Mouse (Mus musculus) embryonic facial prominence, embryonic 11.5 days (tissue): ENCODE results near the gene Tppp2. TPM values are rescaled to one million over a fixed set of nuclear protein-coding genes. Genes with fewer than 3 reads are reported as not detected.

Experiments
- ATAC-seq: fragments of 200-750 bp; cut with Nextera tagmentation; replicated peaks from 2 replicates; pipeline ENCODE4 v1.8.0; 2017; ENCODE audit warnings: low read depth; ENCODE audit not compliant: insufficient number of reproducible peaks, low FRiP score, low TSS enrichment
- DNase-seq: peaks from one replicate; pipeline ENCODE4 v3.0.0-alpha.2; 2015; ENCODE audit warnings: low spot score
- H3K27ac ChIP-seq: fragments of 300-500 bp; sonication (generic); replicated peaks from 2 replicates; pipeline ENCODE4 v1.5.1; 2014; ENCODE audit warnings: mild to moderate bottlenecking, low read depth, low read length, control low read depth
- H3K27me3 ChIP-seq: fragments of 300-500 bp; sonication (generic); 2 replicates; pipeline ENCODE4 v1.6.1; 2014; ENCODE audit warnings: mild to moderate bottlenecking, low read length, moderate library complexity, mixed read lengths; ENCODE audit not compliant: control insufficient read depth, insufficient read depth
- H3K36me3 ChIP-seq: fragments of 300-500 bp; sonication (generic); replicated peaks from 2 replicates; pipeline ENCODE4 v1.6.1; 2014; ENCODE audit warnings: low read depth, mild to moderate bottlenecking, low read length, moderate library complexity, mixed read lengths; ENCODE audit not compliant: control insufficient read depth, insufficient read depth
- H3K4me1 ChIP-seq: fragments of 300-500 bp; sonication (generic); 2 replicates; pipeline ENCODE4 v1.6.1; 2014; ENCODE audit warnings: low read length, mixed read lengths; ENCODE audit not compliant: control insufficient read depth, insufficient read depth
- H3K4me2 ChIP-seq: fragments of 300-500 bp; sonication (generic); 2 replicates; pipeline ENCODE4 v1.6.1; 2014; ENCODE audit warnings: low read depth, mild to moderate bottlenecking, control low read depth, low read length, moderate library complexity
- H3K4me3 ChIP-seq: fragments of 300-500 bp; sonication (generic); 2 replicates; pipeline ENCODE4 v1.5.1; 2014; ENCODE audit warnings: low read depth, low read length, control low read depth
- H3K9ac ChIP-seq: fragments of 300-500 bp; sonication (generic); replicated peaks from 2 replicates; pipeline ENCODE4 v1.6.1; 2014; ENCODE audit warnings: mild to moderate bottlenecking, control low read depth, low read length
- H3K9me3 ChIP-seq: fragments of 300-500 bp; sonication (generic); replicated peaks from 2 replicates; pipeline ENCODE4 v1.6.1; 2016; ENCODE audit warnings: mild to moderate bottlenecking, low read length, inconsistent platforms, mixed read lengths; ENCODE audit not compliant: control insufficient read depth
- WGBS: fragments of 180-500 bp; shearing (Covaris S2); extraction: QIAGEN DNeasy Blood & Tissue Kit; methylation state at CpG from one replicate; pipeline ENCODE4 v1.1.7; 2014; 5-methylcytosine and 5-hydroxymethylcytosine counted together
- polyA plus RNA-seq: library from polyadenylated mRNA; unstranded; fragments of >200 nt; fragmentation: Nextera tagmentation; extraction: Ambion mirVana; gene quantifications from 2 replicates; pipeline ENCODE4 v1.2.1, GENCODE M21; 2014

Gene Tppp2
- not detected in 2 replicates for polyA plus RNA-seq

DNA sequence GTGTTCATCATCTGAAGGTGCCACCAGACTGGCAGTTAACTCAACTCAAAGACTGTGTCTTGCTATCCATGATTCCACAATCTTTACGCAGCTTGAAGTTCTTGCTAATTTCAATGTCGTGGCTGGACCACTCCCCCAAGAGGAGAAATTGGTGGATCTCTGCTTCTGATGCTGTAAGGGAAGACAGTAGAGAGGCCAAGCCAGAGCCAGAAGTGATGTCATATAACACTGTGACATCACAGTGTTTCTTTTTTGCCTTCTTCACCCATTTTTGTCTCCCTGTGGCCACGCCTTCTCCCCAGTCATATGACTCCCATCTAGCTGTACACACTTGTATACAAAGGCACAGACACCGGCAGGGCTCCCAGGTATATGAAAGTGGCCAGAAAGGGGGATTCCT is at the start of gene Tppp2:
Gene Tppp2 (plus strand): TSS at position 301 of the 400 bp plus-strand sequence.
- H3K27me3 ChIP-seq, result no peaks in the 10 kb centered on the region
- H3K4me3 ChIP-seq, result no peak within 1 kb of the TSS
- ATAC-seq (no peak), DNase-seq (no peak)
- H3K27ac ChIP-seq, result no peak within 1 kb of the TSS
- 87% methylated on average over 4 of the region's 4 CpGs for WGBS
- H3K9me3 ChIP-seq, result no peaks in the 10 kb centered on the region
- no peak within 1 kb of the TSS for H3K4me2 ChIP-seq
- H3K9ac ChIP-seq, result no peak within 1 kb of the TSS
- no peaks in the 10 kb centered on the region for H3K36me3 ChIP-seq
- no peaks in the 10 kb centered on the region for H3K4me1 ChIP-seq

DNA sequence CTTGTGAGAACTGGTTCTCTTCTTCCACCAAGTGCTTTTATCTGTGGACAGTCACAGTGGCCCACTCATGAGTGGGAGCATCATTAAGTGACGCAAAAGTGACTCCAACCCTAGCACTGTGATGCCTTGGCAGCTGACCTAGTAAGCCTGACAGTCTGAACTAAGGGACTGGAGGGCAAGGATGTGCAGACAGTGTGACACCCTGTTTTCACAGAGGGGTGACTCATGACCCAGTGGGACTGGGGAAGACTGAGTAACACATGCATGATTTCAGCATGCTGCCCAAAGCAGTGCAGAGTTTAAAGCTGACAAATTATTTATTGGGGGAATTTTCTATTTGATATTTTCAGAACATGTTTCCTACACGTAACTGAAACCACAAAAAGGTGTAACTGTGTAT is 47.5 kb upstream of the Tppp2 start:
- WGBS, result 84% methylated on average over 2 of the region's 2 CpGs
- no peak for DNase-seq
- H3K4me2 ChIP-seq, result no peak overlapping the region
- H3K4me1 ChIP-seq, result no peaks in the 10 kb centered on the region
- no peaks in the 10 kb centered on the region for H3K9me3 ChIP-seq
- no peak for ATAC-seq
- no peak overlapping the region for H3K4me3 ChIP-seq
- no peaks in the 10 kb centered on the region for H3K36me3 ChIP-seq
- no peaks in the 10 kb centered on the region for H3K27me3 ChIP-seq
- no peak overlapping the region for H3K9ac ChIP-seq
- H3K27ac ChIP-seq, result no peak overlapping the region

GRCm38 (mm10) chr14:51871741-51872140 is 46.5 kb upstream of the Tppp2 start:
- no peak overlapping the region for H3K27ac ChIP-seq
- no peaks in the 10 kb centered on the region for H3K36me3 ChIP-seq
- no peaks in the 10 kb centered on the region for H3K9me3 ChIP-seq
- H3K4me1 ChIP-seq, result no peaks in the 10 kb centered on the region
- H3K4me3 ChIP-seq, result no peak overlapping the region
- no peak overlapping the region for H3K9ac ChIP-seq
- no peak overlapping the region for H3K4me2 ChIP-seq
- DNase-seq (no peak), ATAC-seq (no peak)
- WGBS, result 80% methylated on average over 9 of the region's 9 CpGs
- no peaks in the 10 kb centered on the region for H3K27me3 ChIP-seq

DNA sequence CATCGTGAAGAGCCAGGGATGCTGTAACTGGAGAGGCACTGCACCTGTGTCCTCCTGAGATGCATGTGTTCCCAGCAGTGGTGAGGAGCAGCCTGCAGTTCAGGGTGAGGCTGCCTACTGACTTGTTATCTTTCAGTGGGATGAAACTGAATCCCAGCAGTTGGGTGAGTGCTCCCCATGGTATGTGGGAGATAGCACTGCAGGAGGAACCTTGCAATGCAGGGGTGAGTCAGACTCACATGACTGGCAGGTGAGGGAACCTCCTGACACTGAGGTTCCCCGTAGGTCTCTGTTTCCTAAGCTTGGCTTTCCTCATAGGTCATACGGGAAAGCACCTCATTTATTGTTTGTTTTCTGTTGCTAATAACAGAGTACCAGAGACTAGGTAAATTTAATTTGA is 40.7 kb upstream of the Tppp2 start:
- Histone ChIP-seq H3K27me3 (no peaks in the 10 kb centered on the region), H3K9ac (no peak overlapping the region), H3K4me2 (no peak overlapping the region), H3K36me3 (no peaks in the 10 kb centered on the region), H3K4me1 (no peaks in the 10 kb centered on the region), H3K27ac (no peak overlapping the region), H3K9me3 (no peaks in the 10 kb centered on the region), H3K4me3 (no peak overlapping the region)
- 83% methylated on average over 3 of the region's 3 CpGs for WGBS
- DNase-seq (no peak), ATAC-seq (no peak)

DNA sequence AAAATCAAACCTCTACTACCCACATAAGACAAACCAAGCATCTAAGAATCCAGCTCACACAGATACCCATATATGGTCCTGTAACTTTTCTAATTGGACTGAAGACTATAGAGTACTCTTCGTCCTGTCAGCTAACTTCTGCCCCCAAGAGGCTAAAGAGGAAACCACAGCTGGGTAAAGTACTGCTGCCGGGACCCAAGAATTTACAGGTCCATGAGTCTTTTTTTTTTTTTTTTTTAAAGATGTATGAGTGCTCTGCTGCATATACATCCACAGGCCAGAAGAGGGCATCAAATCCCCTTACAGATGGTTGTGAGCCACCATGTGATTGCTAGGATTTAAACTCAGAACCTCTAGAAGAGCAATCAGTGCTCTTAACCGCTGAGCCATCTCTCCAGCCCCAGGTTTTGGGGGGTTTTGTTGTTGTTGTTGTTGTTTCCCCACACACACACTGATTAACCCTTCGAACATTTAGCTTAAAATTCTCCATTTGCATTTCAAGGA is 34.6 kb upstream of the Tppp2 start:
- Histone ChIP-seq H3K27ac (no peak overlapping the region), H3K4me3 (peak overlapping the region; percentile 62; the same call in 1 of the 2 replicates), H3K9me3 (no peaks in the 10 kb centered on the region), H3K9ac (no peak overlapping the region; the same call in 1 of the 2 replicates), H3K4me2 (peak overlapping the region; percentile 51), H3K27me3 (no peaks in the 10 kb centered on the region), H3K4me1 (no peaks in the 10 kb centered on the region), H3K36me3 (no peaks in the 10 kb centered on the region; the same call in 1 of the 2 replicates)
- under 1% methylated on average over 4 of the region's 4 CpGs for WGBS
- ATAC-seq (peak; percentile 62), DNase-seq (peak; percentile 82)

GRCm38 (mm10) chr14:51884031-51884544 is 34.1 kb upstream of the Tppp2 start:
- Histone ChIP-seq H3K9me3 (no peaks in the 10 kb centered on the region), H3K27ac (peak overlapping the region; percentile 48; the same call in 1 of the 2 replicates), H3K27me3 (no peaks in the 10 kb centered on the region), H3K9ac (peak overlapping the region; percentile 53), H3K4me3 (peak overlapping the region; percentile 62), H3K4me2 (peak overlapping the region; percentile 51), H3K4me1 (no peaks in the 10 kb centered on the region), H3K36me3 (no peaks in the 10 kb centered on the region; the same call in none of the 2 replicates)
- DNase-seq (peak; percentile 73), ATAC-seq (no peak; the same call in 1 of the 2 replicates)
- WGBS, result 3% methylated on average over 14 of the region's 14 CpGs

- Histone ChIP-seq H3K4me3 (peak within 1 kb of the TSS; percentile 62), H3K4me2 (peak within 1 kb of the TSS; percentile 74), H3K36me3 (no peaks in the 10 kb centered on the region; the same call in none of the 2 replicates), H3K4me1 (no peaks in the 10 kb centered on the region), H3K27ac (peak within 1 kb of the TSS; percentile 48; the same call in 1 of the 2 replicates), H3K27me3 (no peaks in the 10 kb centered on the region), H3K9me3 (no peaks in the 10 kb centered on the region), H3K9ac (peak within 1 kb of the TSS; percentile 70)
- DNase-seq, result peak; percentile 99
- ATAC-seq, result peak; percentile 97
- under 1% methylated on average over 43 of the region's 43 CpGs for WGBS
These were observed 33.5 kb upstream of the Tppp2 start, which contains the start of gene Mettl17 for GRCm38 (mm10) chr14:51884598-51885331. TSS of gene Mettl17 (plus strand) at chr14:51884842.

GRCm38 (mm10) chr14:51886051-51886450 is 32.2 kb upstream of the Tppp2 start:
- DNase-seq (no peak), ATAC-seq (no peak)
- H3K36me3 ChIP-seq, result peaks cover 4% of the 10 kb centered on the region
- H3K27ac ChIP-seq, result no peak overlapping the region
- 52% methylated on average over 6 of the region's 6 CpGs for WGBS
- H3K4me1 ChIP-seq, result no peaks in the 10 kb centered on the region
- no peaks in the 10 kb centered on the region for H3K9me3 ChIP-seq
- H3K27me3 ChIP-seq, result no peaks in the 10 kb centered on the region
- H3K4me3 ChIP-seq, result peak overlapping the region; percentile 6; the same call in 1 of the 2 replicates
- no peak overlapping the region for H3K9ac ChIP-seq
- H3K4me2 ChIP-seq, result no peak overlapping the region
